Mouse (Mus musculus) hindbrain, embryonic 12.5 days (tissue): ENCODE measurements around the gene Ifna5. TPM values are rescaled to one million over a fixed set of nuclear protein-coding genes. Genes with fewer than 3 reads are reported as not detected.

ENCODE experiments used
- ATAC-seq: fragments of 200-750 bp; cut with Nextera tagmentation; 2 replicates; pipeline ENCODE4 v1.8.0; 2017; ENCODE audit warnings: moderate TSS enrichment; ENCODE audit not compliant: low FRiP score
- H3K27ac ChIP-seq: fragments of 300-500 bp; sonication (generic); 2 replicates; pipeline ENCODE4 v1.5.1; 2016; ENCODE audit warnings: mild to moderate bottlenecking
- H3K27me3 ChIP-seq: fragments of 300-500 bp; sonication (generic); 2 replicates; pipeline ENCODE4 v1.6.1; 2016; ENCODE audit warnings: mild to moderate bottlenecking
- H3K36me3 ChIP-seq: fragments of 300-500 bp; sonication (generic); 2 replicates; pipeline ENCODE4 v1.6.1; 2016; ENCODE audit warnings: mild to moderate bottlenecking
- H3K4me1 ChIP-seq: fragments of 300-500 bp; sonication (generic); 2 replicates; pipeline ENCODE4 v1.6.1; 2016
- H3K4me2 ChIP-seq: fragments of 300-500 bp; sonication (generic); replicated peaks from 2 replicates; pipeline ENCODE4 v1.6.1; 2016; ENCODE audit warnings: mild to moderate bottlenecking
- H3K4me3 ChIP-seq: fragments of 300-500 bp; sonication (generic); 2 replicates; pipeline ENCODE4 v1.5.1; 2016; ENCODE audit warnings: mild to moderate bottlenecking
- H3K9ac ChIP-seq: fragments of 300-500 bp; sonication (generic); 2 replicates; pipeline ENCODE4 v1.6.1; 2016; ENCODE audit warnings: mild to moderate bottlenecking, moderate library complexity
- H3K9me3 ChIP-seq: fragments of 300-500 bp; sonication (generic); replicated peaks from 2 replicates; pipeline ENCODE4 v1.6.1; 2016; ENCODE audit warnings: mild to moderate bottlenecking
- WGBS: fragments of 180-500 bp; shearing (Covaris S2); methylation state at CpG from one replicate; pipeline ENCODE4 v1.1.7; 2016; 5-methylcytosine and 5-hydroxymethylcytosine counted together
- polyA plus RNA-seq: library from polyadenylated mRNA; unstranded; fragments of >200 nt; fragmentation: Nextera tagmentation; extraction: Ambion mirVana; gene quantifications from 2 replicates; pipeline ENCODE4 v1.2.1, GENCODE M21; 2016

Gene Ifna5
- polyA plus RNA-seq, 1 experiment from 2014 or later = not detected

- no peaks in the 10 kb centered on the region for H3K4me1 ChIP-seq
- H3K36me3 ChIP-seq = no peaks in the 10 kb centered on the region
- H3K27me3 ChIP-seq = no peaks in the 10 kb centered on the region
- no peak overlapping the region for H3K27ac ChIP-seq
- no peak overlapping the region for H3K4me3 ChIP-seq
- ATAC-seq = no peak
- H3K9me3 ChIP-seq = no peaks in the 10 kb centered on the region
- H3K4me2 ChIP-seq = no peak overlapping the region
- 29% methylated on average over 4 of the region's 4 CpGs for WGBS
- no peak overlapping the region for H3K9ac ChIP-seq
Observed at GRCm38 (mm10) chr4:88830523-88830922, 4.8 kb upstream of the Ifna5 start.

- no peak for ATAC-seq
- 53% methylated on average over 3 of the region's 3 CpGs for WGBS
- no peak overlapping the region for H3K4me2 ChIP-seq
- no peaks in the 10 kb centered on the region for H3K27me3 ChIP-seq
- no peaks in the 10 kb centered on the region for H3K4me1 ChIP-seq
- H3K9me3 ChIP-seq = no peaks in the 10 kb centered on the region
- H3K4me3 ChIP-seq = no peak overlapping the region
- H3K27ac ChIP-seq = no peak overlapping the region
- no peak overlapping the region for H3K9ac ChIP-seq
- no peaks in the 10 kb centered on the region for H3K36me3 ChIP-seq
Observed at GRCm38 (mm10) chr4:88838828-88839227, 3.5 kb downstream of the Ifna5 start.

GRCm38 (mm10) chr4:88840058-88840457, 4.7 kb downstream of the Ifna5 start:
- H3K4me2 ChIP-seq = no peak overlapping the region
- ATAC-seq = no peak
- no peaks in the 10 kb centered on the region for H3K4me1 ChIP-seq

GRCm38 (mm10) chr4:88841438-88841911, 6.2 kb downstream of the Ifna5 start, which contains the start of gene Ifna4:
Ifna4 (plus strand) TSS chr4:88841861.
- no peaks in the 10 kb centered on the region for H3K27me3 ChIP-seq
- no peak for ATAC-seq
- 26% methylated on average over 2 of the region's 2 CpGs for WGBS

More at GRCm38 (mm10) chr4:88840058-88840457, 4.7 kb downstream of the Ifna5 start:
- H3K27me3 ChIP-seq = no peaks in the 10 kb centered on the region
- H3K9ac ChIP-seq = no peak overlapping the region
- no peaks in the 10 kb centered on the region for H3K36me3 ChIP-seq
- no peaks in the 10 kb centered on the region for H3K9me3 ChIP-seq
- no peak overlapping the region for H3K4me3 ChIP-seq
- 84% methylated on average over 3 of the region's 3 CpGs for WGBS
- H3K27ac ChIP-seq = no peak overlapping the region

GRCm38 (mm10) chr4:88845334-88845733, 10.0 kb downstream of the Ifna5 start:
- WGBS = 70% methylated on average over 2 of the region's 2 CpGs
- no peak for ATAC-seq
- no peaks in the 10 kb centered on the region for H3K27me3 ChIP-seq

More at GRCm38 (mm10) chr4:88841438-88841911, 6.2 kb downstream of the Ifna5 start, which contains the start of gene Ifna4:
- no peak within 1 kb of the TSS for H3K27ac ChIP-seq
- no peaks in the 10 kb centered on the region for H3K36me3 ChIP-seq
- no peak within 1 kb of the TSS for H3K4me3 ChIP-seq
- no peaks in the 10 kb centered on the region for H3K4me1 ChIP-seq
- H3K9me3 ChIP-seq = no peaks in the 10 kb centered on the region
- no peak within 1 kb of the TSS for H3K9ac ChIP-seq
- H3K4me2 ChIP-seq = no peak within 1 kb of the TSS

GRCm38 (mm10) chr4:88849698-88850097, 14.4 kb downstream of the Ifna5 start, which contains the start of gene Ifna1:
Ifna1 (plus strand) TSS chr4:88850087.
- H3K27ac ChIP-seq = no peak within 1 kb of the TSS
- no peaks in the 10 kb centered on the region for H3K36me3 ChIP-seq
- no peaks in the 10 kb centered on the region for H3K4me1 ChIP-seq
- H3K9me3 ChIP-seq = no peaks in the 10 kb centered on the region
- no peaks in the 10 kb centered on the region for H3K27me3 ChIP-seq
- no peak within 1 kb of the TSS for H3K9ac ChIP-seq
- 75% methylated on average over 1 of the region's 1 CpGs for WGBS
- no peak within 1 kb of the TSS for H3K4me3 ChIP-seq
- H3K4me2 ChIP-seq = no peak within 1 kb of the TSS
- ATAC-seq = no peak

More at GRCm38 (mm10) chr4:88845334-88845733, 10.0 kb downstream of the Ifna5 start:
- Histone ChIP-seq H3K9ac (no peak overlapping the region), H3K4me3 (no peak overlapping the region), H3K4me2 (no peak overlapping the region), H3K9me3 (no peaks in the 10 kb centered on the region), H3K36me3 (no peaks in the 10 kb centered on the region), H3K4me1 (no peaks in the 10 kb centered on the region), H3K27ac (no peak overlapping the region)

GRCm38 (mm10) chr4:88851026-88851763, 15.9 kb downstream of the Ifna5 start:
- Histone ChIP-seq H3K36me3 (no peaks in the 10 kb centered on the region), H3K9ac (no peak overlapping the region), H3K9me3 (no peaks in the 10 kb centered on the region), H3K4me1 (no peaks in the 10 kb centered on the region), H3K4me3 (no peak overlapping the region), H3K4me2 (no peak overlapping the region), H3K27me3 (no peaks in the 10 kb centered on the region), H3K27ac (no peak overlapping the region)
- ATAC-seq = no peak
- 32% methylated on average over 4 of the region's 4 CpGs for WGBS

GRCm38 (mm10) chr4:88859214-88859613, 23.9 kb downstream of the Ifna5 start:
- Histone ChIP-seq H3K9ac (no peak overlapping the region), H3K9me3 (no peaks in the 10 kb centered on the region), H3K4me2 (no peak overlapping the region), H3K4me3 (no peak overlapping the region), H3K4me1 (peaks cover 7% of the 10 kb centered on the region), H3K27ac (no peak overlapping the region), H3K27me3 (no peaks in the 10 kb centered on the region), H3K36me3 (no peaks in the 10 kb centered on the region)
- no peak for ATAC-seq

GRCm38 (mm10) chr4:88863309-88863708, 28.0 kb downstream of the Ifna5 start:
- no peak for ATAC-seq
- Histone ChIP-seq H3K36me3 (no peaks in the 10 kb centered on the region), H3K27ac (no peak overlapping the region), H3K4me3 (no peak overlapping the region), H3K4me2 (no peak overlapping the region), H3K9ac (no peak overlapping the region), H3K9me3 (no peaks in the 10 kb centered on the region), H3K27me3 (no peaks in the 10 kb centered on the region), H3K4me1 (peaks cover 7% of the 10 kb centered on the region)
- 5% methylated on average over 7 of the region's 7 CpGs for WGBS

GRCm38 (mm10) chr4:88864599-88864998, 29.3 kb downstream of the Ifna5 start:
- no peaks in the 10 kb centered on the region for H3K36me3 ChIP-seq
- no peak for ATAC-seq
- H3K4me3 ChIP-seq = no peak overlapping the region
- no peak overlapping the region for H3K4me2 ChIP-seq
- 0 out of 2 replicates have a peak, but pooled peaks cover 5% of the 10 kb centered on the region for H3K27me3 ChIP-seq
- no peaks in the 10 kb centered on the region for H3K9me3 ChIP-seq
- no peak overlapping the region for H3K9ac ChIP-seq
- H3K27ac ChIP-seq = no peak overlapping the region
- peaks cover 7% of the 10 kb centered on the region for H3K4me1 ChIP-seq
- 68% methylated on average over 9 of the region's 9 CpGs for WGBS

- Histone ChIP-seq H3K9me3 (no peaks in the 10 kb centered on the region), H3K36me3 (no peaks in the 10 kb centered on the region)
Observed at GRCm38 (mm10) chr4:88865011-88865569, 29.8 kb downstream of the Ifna5 start.

GRCm38 (mm10) chr4:88867366-88867925, 32.1 kb downstream of the Ifna5 start:
- peak; percentile 51 for ATAC-seq
- Histone ChIP-seq H3K4me2 (peak overlapping the region; percentile 93), H3K9me3 (no peaks in the 10 kb centered on the region), H3K4me3 (peak overlapping the region; percentile 47), H3K27me3 (0 out of 2 replicates have a peak, but pooled peaks cover 5% of the 10 kb centered on the region), H3K36me3 (no peaks in the 10 kb centered on the region), H3K27ac (no peak overlapping the region), H3K4me1 (peaks cover 7% of the 10 kb centered on the region), H3K9ac (no peak overlapping the region)
- WGBS = under 1% methylated on average over 7 of the region's 8 CpGs

More at GRCm38 (mm10) chr4:88865011-88865569, 29.8 kb downstream of the Ifna5 start:
- ATAC-seq = no peak
- Histone ChIP-seq H3K4me1 (peaks cover 7% of the 10 kb centered on the region), H3K27ac (no peak overlapping the region), H3K4me3 (no peak overlapping the region), H3K9ac (no peak overlapping the region), H3K27me3 (0 out of 2 replicates have a peak, but pooled peaks cover 5% of the 10 kb centered on the region), H3K4me2 (no peak overlapping the region)
- 56% methylated on average over 6 of the region's 6 CpGs for WGBS
